Mouse (Mus musculus): ENCODE measurements around the gene Pth2r. TPM values are rescaled to one million over a fixed set of nuclear protein-coding genes. Genes with fewer than 3 reads are reported as not detected.

The Pth2r gene
- polyA plus RNA-seq, 1 experiment from 2014 or later, result 0.06 TPM

GRCm38 (mm10) chr1:65354153-65354552 is 72.3 kb downstream of the Pth2r start:
- no peaks in the 10 kb centered on the region for H3K36me3 ChIP-seq (ENCODE audit: inconsistent target)
- no peak overlapping the region for H3K4me3 ChIP-seq (ENCODE audit: inconsistent target)
- H3K27ac ChIP-seq, result no peak overlapping the region
- no peaks in the 10 kb centered on the region for H3K79me2 ChIP-seq (ENCODE audit: inconsistent target)

GRCm38 (mm10) chr1:65388328-65388727 is 106.5 kb downstream of the Pth2r start:
- no peak overlapping the region for H3K27ac ChIP-seq
- WGBS (ENCODE audit: missing documents), result 37% methylated on average over 15 of the region's 15 CpGs
- no peaks in the 10 kb centered on the region for H3K79me2 ChIP-seq (ENCODE audit: inconsistent target)
- H3K36me3 ChIP-seq (ENCODE audit: inconsistent target), result no peaks in the 10 kb centered on the region
- H3K4me3 ChIP-seq (ENCODE audit: inconsistent target), result no peak overlapping the region

GRCm38 (mm10) chr1:65389621-65390020 is 107.8 kb downstream of the Pth2r start:
- Histone ChIP-seq H3K36me3 (ENCODE audit: inconsistent target) (no peaks in the 10 kb centered on the region), H3K27ac (no peak overlapping the region), H3K79me2 (ENCODE audit: inconsistent target) (no peaks in the 10 kb centered on the region), H3K4me3 (ENCODE audit: inconsistent target) (no peak overlapping the region)
- WGBS (ENCODE audit: missing documents), result 98% methylated on average over 15 of the region's 15 CpGs

DNA sequence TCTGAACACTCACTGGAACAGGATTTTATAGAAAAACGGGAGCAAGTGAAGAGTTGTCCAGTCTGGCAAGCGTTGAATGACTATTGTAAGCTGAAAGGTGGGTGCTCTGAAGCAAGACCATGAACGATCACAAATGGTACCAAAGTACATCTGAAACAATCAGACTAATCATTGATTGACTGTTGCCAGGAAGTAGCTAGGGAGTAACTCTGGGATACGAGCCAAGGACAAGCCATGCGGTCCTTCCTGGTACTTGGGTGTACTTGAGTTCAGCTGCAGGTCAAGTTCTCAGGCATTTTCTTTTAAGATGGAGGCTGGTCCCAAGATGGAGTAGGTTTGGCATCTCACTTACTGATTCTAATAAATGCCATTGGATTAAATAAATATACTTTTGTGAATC is 125.6 kb downstream of the Pth2r start:
- H3K36me3 ChIP-seq (ENCODE audit: inconsistent target), result no peaks in the 10 kb centered on the region
- WGBS (ENCODE audit: missing documents), result 90% methylated on average over 5 of the region's 5 CpGs
- no peak overlapping the region for H3K27ac ChIP-seq
- H3K79me2 ChIP-seq (ENCODE audit: inconsistent target), result no peaks in the 10 kb centered on the region
- H3K4me3 ChIP-seq (ENCODE audit: inconsistent target), result no peak overlapping the region

- no peaks in the 10 kb centered on the region for H3K79me2 ChIP-seq (ENCODE audit: inconsistent target)
- WGBS (ENCODE audit: missing documents), result 93% methylated on average over 2 of the region's 2 CpGs
- no peak overlapping the region for H3K4me3 ChIP-seq (ENCODE audit: inconsistent target)
- no peaks in the 10 kb centered on the region for H3K36me3 ChIP-seq (ENCODE audit: inconsistent target)
- no peak overlapping the region for H3K27ac ChIP-seq
Observed at GRCm38 (mm10) chr1:65420909-65421308, 139.1 kb downstream of the Pth2r start.

- Histone ChIP-seq H3K27ac (no peak overlapping the region), H3K79me2 (ENCODE audit: inconsistent target) (no peaks in the 10 kb centered on the region), H3K4me3 (ENCODE audit: inconsistent target) (no peak overlapping the region), H3K36me3 (ENCODE audit: inconsistent target) (no peaks in the 10 kb centered on the region)
Observed at GRCm38 (mm10) chr1:65422501-65423010, 140.7 kb downstream of the Pth2r start.

Other genes with a start within 250 kb of the Pth2r start
- not detected in 3 replicates for gene Akr1cl, start 249.3 kb upstream of the Pth2r start, polyA plus RNA-seq (2018)
- gene Cryge, start 230.9 kb upstream of the Pth2r start, polyA plus RNA-seq (2018), result not detected in 3 replicates
- gene Crygd, start 218.6 kb upstream of the Pth2r start, polyA plus RNA-seq (2018), result not detected in 3 replicates
- not detected in 3 replicates for gene Crygc, start 208.4 kb upstream of the Pth2r start, polyA plus RNA-seq (2018)
- gene Crygb, start 199.8 kb upstream of the Pth2r start, polyA plus RNA-seq (2018), result not detected in 3 replicates
- not detected in 3 replicates for gene Cryga, start 178.7 kb upstream of the Pth2r start, polyA plus RNA-seq (2018)
- gene Gm28845, start 162.5 kb upstream of the Pth2r start, polyA plus RNA-seq (2018), result not detected in 3 replicates
- 0.28 to 0.40 TPM (median 0.33 TPM) in 3 replicates for gene D630023F18Rik, start 158.8 kb upstream of the Pth2r start, polyA plus RNA-seq (2018)
- gene Idh1, start 95.6 kb upstream of the Pth2r start, polyA plus RNA-seq (2018), result 152 to 289 TPM (median 249 TPM) in 3 replicates
- gene Pikfyve, start 95.4 kb upstream of the Pth2r start, polyA plus RNA-seq (2018), result 31.3 to 38.5 TPM (median 36.9 TPM) in 3 replicates